Mouse (Mus musculus) embryonic fibroblast, embryonic 13.5 days (primary cell): ENCODE results near the gene Cst9.

Experiments used
- CTCF ChIP-seq: IDR thresholded peaks from 2 replicates; pipeline ENCODE4 v1.5.1; 2011; ENCODE audit warnings: mild to moderate bottlenecking, control low read depth, low read length, moderate library complexity, borderline replicate concordance; ENCODE audit not compliant: insufficient read depth
- POLR2A ChIP-seq: IDR thresholded peaks from 2 replicates; pipeline ENCODE4 v1.6.1; 2011; ENCODE audit warnings: low read depth, mild to moderate bottlenecking, control low read depth, low read length, moderate library complexity

DNA sequence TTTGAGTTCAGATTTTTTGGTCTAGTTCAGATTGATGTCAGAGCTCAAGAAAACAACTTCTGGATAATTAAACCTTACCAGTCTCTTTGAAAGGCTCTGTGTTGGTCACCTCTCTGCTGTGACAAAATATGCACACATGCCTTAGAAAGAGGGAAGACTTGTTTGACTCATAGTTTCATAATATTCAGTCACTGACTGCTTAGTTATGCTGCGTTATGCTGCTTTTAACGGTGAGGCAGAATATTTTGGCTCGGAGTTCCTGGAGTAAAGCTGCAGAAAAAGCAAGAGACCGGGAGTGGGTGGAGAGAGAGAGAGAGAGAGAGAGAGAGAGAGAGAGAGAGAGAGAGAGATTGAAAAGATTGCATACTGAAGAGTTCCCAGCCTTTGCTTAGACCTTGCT, 26.0 kb downstream of the Cst9 start:
- TF ChIP-seq CTCF (no peak), POLR2A (no peak)
